Mouse (Mus musculus): ENCODE measurements around the gene Nudt5. TPM values are rescaled to one million over a fixed set of nuclear protein-coding genes. Genes with fewer than 3 reads are reported as not detected.
A peak's percentile ranks its signal among the peaks of the same experiment; 100 is the strongest.

The Nudt5 gene
- total RNA-seq (2021), result 10 to 100 TPM; 19.3 to 20.0 TPM
- long read RNA-seq, experiment 1, partial matches to known transcripts, result 1 of 21 reads
- long read RNA-seq, experiment 1, other reads (novel, unspliced or antisense), result 20 of 21 reads
- long read RNA-seq, experiment 2, partial matches to known transcripts, result 1 of 23 reads
- long read RNA-seq, experiment 2, other reads (novel, unspliced or antisense), result 22 of 23 reads

- DNase-seq (ENCODE audit: low spot score in 2 of 2), result peak; percentile 92 to 93
Measured at GRCm38 (mm10) chr2:5844873-5845631, at the start of gene Nudt5, which contains the start of gene Cdc123. TSS of gene Nudt5 (plus strand) at chr2:5845019. TSS of gene Cdc123 (minus strand) at chr2:5845164.

GRCm38 (mm10) chr2:5797816-5798672, 46.8 kb upstream of the Nudt5 start:
- no peak for DNase-seq (ENCODE audit: low spot score in 2 of 2)

GRCm38 (mm10) chr2:5801182-5801640, 43.6 kb upstream of the Nudt5 start:
- DNase-seq (ENCODE audit: low spot score in 2 of 2), result no peak

GRCm38 (mm10) chr2:5801927-5802590, 42.8 kb upstream of the Nudt5 start:
- no peak for DNase-seq (ENCODE audit: low spot score in 2 of 2)

- no peak for DNase-seq (ENCODE audit: low spot score in 2 of 2)
Measured at GRCm38 (mm10) chr2:5804440-5805045, 40.3 kb upstream of the Nudt5 start.

GRCm38 (mm10) chr2:5805228-5805627, 39.6 kb upstream of the Nudt5 start:
- DNase-seq (ENCODE audit: low spot score in 2 of 2), result no peak

GRCm38 (mm10) chr2:5806201-5806600, 38.6 kb upstream of the Nudt5 start:
- peak in 1 of 2 experiments; percentile 25 for DNase-seq (ENCODE audit: low spot score in 2 of 2)

GRCm38 (mm10) chr2:5810036-5810718, 34.6 kb upstream of the Nudt5 start:
- no peak for DNase-seq (ENCODE audit: low spot score in 2 of 2)

- no peak for DNase-seq (ENCODE audit: low spot score in 2 of 2)
Measured at GRCm38 (mm10) chr2:5811235-5811782, 33.5 kb upstream of the Nudt5 start.

- no peak for DNase-seq (ENCODE audit: low spot score in 2 of 2)
Measured at GRCm38 (mm10) chr2:5821264-5821663, 23.6 kb upstream of the Nudt5 start.

- DNase-seq (ENCODE audit: low spot score in 2 of 2), result no peak
Measured at GRCm38 (mm10) chr2:5822449-5822848, 22.4 kb upstream of the Nudt5 start.

GRCm38 (mm10) chr2:5824213-5824612, 20.6 kb upstream of the Nudt5 start:
- no peak for DNase-seq (ENCODE audit: low spot score in 2 of 2)

GRCm38 (mm10) chr2:5824685-5825084, 20.1 kb upstream of the Nudt5 start:
- no peak for DNase-seq (ENCODE audit: low spot score in 2 of 2)

- DNase-seq (ENCODE audit: low spot score in 2 of 2), result no peak
Measured at GRCm38 (mm10) chr2:5825265-5825913, 19.4 kb upstream of the Nudt5 start.

GRCm38 (mm10) chr2:5840815-5841214, 4.0 kb upstream of the Nudt5 start:
- DNase-seq (ENCODE audit: low spot score in 2 of 2), result no peak

- no peak for DNase-seq (ENCODE audit: low spot score in 2 of 2)
Measured at GRCm38 (mm10) chr2:5844181-5844872, 492 bp upstream of the Nudt5 start.

- DNase-seq (ENCODE audit: low spot score in 2 of 2), result no peak
Measured at GRCm38 (mm10) chr2:5845826-5846225, 1.0 kb downstream of the Nudt5 start.

- no peak for DNase-seq (ENCODE audit: low spot score in 2 of 2)
Measured at GRCm38 (mm10) chr2:5851116-5851515, 6.3 kb downstream of the Nudt5 start.

GRCm38 (mm10) chr2:5851866-5852265, 7.0 kb downstream of the Nudt5 start:
- peak in 1 of 2 experiments; percentile 30 for DNase-seq (ENCODE audit: low spot score in 2 of 2)
